Mouse (Mus musculus) liver, adult 2 months (tissue): Measurements from ENCODE around the gene Gm10273. TPM values are rescaled to one million over a fixed set of nuclear protein-coding genes. Genes with fewer than 3 reads are reported as not detected.
A peak's percentile ranks its signal among the peaks of the same experiment; 100 is the strongest.

Source experiments
- DNase-seq: peaks from one replicate; pipeline ENCODE4 v3.0.0-alpha.2; 2011; ENCODE audit warnings: low read depth, low spot score; ENCODE audit errors: extremely low read depth
- H3K27ac ChIP-seq: fragments of 200-500 bp; replicated peaks from 2 replicates; pipeline ENCODE4 v1.5.1; 2012; ENCODE audit warnings: low read depth, mild to moderate bottlenecking, control low read depth, inconsistent platforms, low read length; ENCODE audit not compliant: insufficient read depth
- H3K27me3 ChIP-seq: fragments of 200-500 bp; 2 replicates; pipeline ENCODE4 v1.6.1; 2012; ENCODE audit warnings: mild to moderate bottlenecking, moderate library complexity, low read length, inconsistent platforms; ENCODE audit not compliant: control insufficient read depth, insufficient read depth
- H3K36me3 ChIP-seq: fragments of 200-500 bp; 2 replicates; pipeline ENCODE4 v1.6.1; 2012; ENCODE audit warnings: low read length, inconsistent platforms; ENCODE audit not compliant: control insufficient read depth, insufficient read depth
- H3K4me1 ChIP-seq: fragments of 200-500 bp; 2 replicates; pipeline ENCODE4 v1.6.1; 2011; ENCODE audit warnings: low read length; ENCODE audit not compliant: control insufficient read depth, insufficient read depth
- H3K4me3 ChIP-seq: fragments of 200-500 bp; 2 replicates; pipeline ENCODE4 v1.5.1; 2011; ENCODE audit warnings: low read depth, mild to moderate bottlenecking, control low read depth, low read length, moderate library complexity; ENCODE audit not compliant: insufficient read depth
- H3K79me2 ChIP-seq: fragments of 200-500 bp; 2 replicates; pipeline ENCODE4 v1.6.1; 2012; ENCODE audit warnings: inconsistent platforms, mild to moderate bottlenecking, low read length, moderate library complexity; ENCODE audit not compliant: control insufficient read depth, insufficient read depth
- H3K9ac ChIP-seq: fragments of 200-500 bp; 2 replicates; pipeline ENCODE4 v1.6.1; 2012; ENCODE audit warnings: low read depth, mild to moderate bottlenecking, control low read depth, inconsistent platforms, low read length
- CTCF ChIP-seq: fragments of 200-500 bp; IDR thresholded peaks from 2 replicates; pipeline ENCODE4 v1.5.1; 2011; ENCODE audit warnings: low read depth, low read length, control low read depth
- POLR2A ChIP-seq: fragments of 200-500 bp; IDR thresholded peaks from 2 replicates; pipeline ENCODE4 v1.6.1; 2011; ENCODE audit warnings: low read length, control low read depth; ENCODE audit not compliant: insufficient read depth; ENCODE audit errors: extremely low read depth
- WGBS: fragments of 180-500 bp; shearing (Covaris S2); methylation state at CpG from one replicate; pipeline ENCODE4 v1.1.7; 2018; 5-methylcytosine and 5-hydroxymethylcytosine counted together
- polyA plus RNA-seq: library from polyadenylated mRNA; depleted of rRNA; stranded (reverse); fragments of >200 nt; gene quantifications from 2 replicates; pipeline ENCODE4 v1.2.3, GENCODE M21; 2012; rRNA removed
- total RNA-seq: library from RNA; depleted of rRNA; stranded (reverse); fragments of >200 nt; gene quantifications from 2 replicates; pipeline ENCODE4 v1.2.3, GENCODE M21; 2014; rRNA removed

Gm10273 gene
- total and polyA plus RNA-seq, 2 experiments: 3.8 to 7.0 TPM

- 66% methylated on average over 6 of the region's 6 CpGs for WGBS
- Histone ChIP-seq H3K9ac (peak overlapping the region; percentile 48; the same call in 1 of the 2 replicates), H3K4me1 (peaks cover 13% of the 10 kb centered on the region), H3K27ac (peak overlapping the region; percentile 84), H3K4me3 (peak overlapping the region; percentile 46), H3K79me2 (no peaks in the 10 kb centered on the region; the same call in 1 of the 2 replicates), H3K36me3 (no peaks in the 10 kb centered on the region), H3K27me3 (no peaks in the 10 kb centered on the region)
- TF ChIP-seq CTCF: no peak
- TF ChIP-seq POLR2A: no peak
- DNase-seq: no peak
Measured at GRCm38 (mm10) chr10:59440177-59440576, 44.7 kb downstream of the Gm10273 start.

GRCm38 (mm10) chr10:59441735-59442134, 46.3 kb downstream of the Gm10273 start, which contains the start of gene Oit3:
Gene Oit3, minus strand, starts transcription at chr10:59441778.
- Histone ChIP-seq H3K27ac (peak within 1 kb of the TSS; percentile 83), H3K4me3 (peak within 1 kb of the TSS; percentile 50), H3K27me3 (no peaks in the 10 kb centered on the region), H3K79me2 (no peaks in the 10 kb centered on the region; the same call in 1 of the 2 replicates), H3K4me1 (peaks cover 13% of the 10 kb centered on the region), H3K9ac (peak within 1 kb of the TSS; percentile 67), H3K36me3 (no peaks in the 10 kb centered on the region)
- 81% methylated on average over 11 of the region's 11 CpGs for WGBS
- peak; percentile 22 for DNase-seq
- TF ChIP-seq CTCF: no peak
- no peak for TF ChIP-seq POLR2A

GRCm38 (mm10) chr10:59443212-59443611, 47.8 kb downstream of the Gm10273 start:
- Histone ChIP-seq H3K27me3 (no peaks in the 10 kb centered on the region), H3K9ac (peak overlapping the region; percentile 66), H3K27ac (peak overlapping the region; percentile 83), H3K36me3 (peaks cover 2% of the 10 kb centered on the region; the same call in 1 of the 2 replicates), H3K4me1 (peaks cover 13% of the 10 kb centered on the region), H3K4me3 (no peak overlapping the region; the same call in 1 of the 2 replicates), H3K79me2 (no peaks in the 10 kb centered on the region)
- 3% methylated on average over 7 of the region's 7 CpGs for WGBS
- TF ChIP-seq POLR2A (no peak), CTCF (no peak)
- peak; percentile 98 for DNase-seq

- H3K27ac ChIP-seq: no peak overlapping the region
- H3K4me3 ChIP-seq: no peak overlapping the region
- no peak for DNase-seq
- H3K27me3 ChIP-seq: no peaks in the 10 kb centered on the region
- peaks cover 12% of the 10 kb centered on the region for H3K4me1 ChIP-seq
- H3K79me2 ChIP-seq: no peaks in the 10 kb centered on the region
- peaks cover 2% of the 10 kb centered on the region; the same call in 1 of the 2 replicates for H3K36me3 ChIP-seq
- no peak for TF ChIP-seq POLR2A
- TF ChIP-seq CTCF: no peak
- H3K9ac ChIP-seq: no peak overlapping the region
- 89% methylated on average over 3 of the region's 3 CpGs for WGBS
Measured at GRCm38 (mm10) chr10:59444106-59444505, 48.7 kb downstream of the Gm10273 start.

GRCm38 (mm10) chr10:59444635-59445034, 49.2 kb downstream of the Gm10273 start:
- 74% methylated on average over 8 of the region's 8 CpGs for WGBS
- peaks cover 2% of the 10 kb centered on the region; the same call in 1 of the 2 replicates for H3K36me3 ChIP-seq
- no peak for DNase-seq
- no peak overlapping the region for H3K9ac ChIP-seq
- H3K79me2 ChIP-seq: no peaks in the 10 kb centered on the region
- H3K27ac ChIP-seq: no peak overlapping the region
- no peak for TF ChIP-seq CTCF
- TF ChIP-seq POLR2A: no peak
- no peak overlapping the region for H3K4me3 ChIP-seq
- H3K27me3 ChIP-seq: no peaks in the 10 kb centered on the region
- peaks cover 11% of the 10 kb centered on the region for H3K4me1 ChIP-seq

Other genes starting within 250 kb of the Gm10273 start
- gene Sept10, start 173.8 kb upstream of the Gm10273 start, total RNA-seq: 16.0 and 18.7 TPM in 2 replicates
- gene Sept10, start 173.8 kb upstream of the Gm10273 start, polyA plus RNA-seq: 5.2 and 6.7 TPM in 2 replicates
- 4.9 and 5.2 TPM in 2 replicates for gene Sowahc, start 173.7 kb upstream of the Gm10273 start, total RNA-seq
- gene Sowahc, start 173.7 kb upstream of the Gm10273 start, polyA plus RNA-seq: 1.2 TPM in 2 replicates
- 6.4 and 9.1 TPM in 2 replicates for gene P4ha1, start 72.3 kb upstream of the Gm10273 start, total RNA-seq
- gene P4ha1, start 72.3 kb upstream of the Gm10273 start, polyA plus RNA-seq: 3.0 and 4.7 TPM in 2 replicates
- gene Pla2g12b, start 8.0 kb downstream of the Gm10273 start, total RNA-seq: 58.5 and 63.4 TPM in 2 replicates
- gene Pla2g12b, start 8.0 kb downstream of the Gm10273 start, polyA plus RNA-seq: 66.6 and 69.9 TPM in 2 replicates
- gene Oit3, start 46.1 kb downstream of the Gm10273 start, total RNA-seq: 30.1 and 32.8 TPM in 2 replicates
- gene Oit3, start 46.1 kb downstream of the Gm10273 start, polyA plus RNA-seq: 20.3 and 26.1 TPM in 2 replicates
- not detected in 2 replicates for gene Gm10322, start 220.4 kb downstream of the Gm10273 start, total RNA-seq
- not detected in 2 replicates for gene Gm10322, start 220.4 kb downstream of the Gm10273 start, polyA plus RNA-seq
- gene Mcu, start 221.1 kb downstream of the Gm10273 start, total RNA-seq: 12.9 and 13.0 TPM in 2 replicates
- gene Mcu, start 221.1 kb downstream of the Gm10273 start, polyA plus RNA-seq: 11.5 and 14.4 TPM in 2 replicates